Mouse (Mus musculus) heart, adult 2 months (tissue): ENCODE results near the gene Atf6. TPM values are rescaled to one million over a fixed set of nuclear protein-coding genes. Genes with fewer than 3 reads are reported as not detected.

ENCODE experiments used
- DNase-seq, 2 experiments: peaks; one replicate each; pipeline ENCODE4 v3.0.0; 2021
- H3K27ac ChIP-seq: fragments of 200-600 bp; 2 replicates; pipeline ENCODE4 v1.8.1; 2022
- H3K27me3 ChIP-seq: fragments of 200-500 bp; 2 replicates; pipeline ENCODE4 v1.6.1; 2012; ENCODE audit warnings: mild to moderate bottlenecking, low read length, inconsistent platforms, mixed read lengths; ENCODE audit not compliant: control insufficient read depth, insufficient read depth
- H3K36me3 ChIP-seq: fragments of 200-500 bp; 2 replicates; pipeline ENCODE4 v1.6.1; 2012; ENCODE audit warnings: low read length, inconsistent platforms; ENCODE audit not compliant: control insufficient read depth, insufficient read depth
- H3K4me1 ChIP-seq: fragments of 200-500 bp; 2 replicates; pipeline ENCODE4 v1.6.1; 2011; ENCODE audit warnings: low read length; ENCODE audit not compliant: control insufficient read depth, insufficient read depth
- H3K4me3 ChIP-seq: fragments of 200-600 bp; 2 replicates; pipeline ENCODE4 v1.8.1; 2022
- H3K79me2 ChIP-seq: fragments of 200-500 bp; replicated peaks from 2 replicates; pipeline ENCODE4 v1.6.1; 2012; ENCODE audit warnings: mild to moderate bottlenecking, inconsistent platforms, low read length, moderate library complexity, mixed read lengths; ENCODE audit not compliant: control insufficient read depth, insufficient read depth
- H3K9ac ChIP-seq: fragments of 200-500 bp; 2 replicates; pipeline ENCODE4 v1.6.1; 2012; ENCODE audit warnings: low read depth, mild to moderate bottlenecking, control low read depth, inconsistent platforms, low read length, mixed read lengths
- CTCF ChIP-seq: fragments of 200-600 bp; IDR thresholded peaks from 2 replicates; pipeline ENCODE4 v1.8.1; 2022; ENCODE audit warnings: antibody characterized with exemption, mild to moderate bottlenecking, moderate library complexity
- EP300 ChIP-seq: fragments of 200-500 bp; IDR thresholded peaks from 2 replicates; pipeline ENCODE4 v1.6.1; 2011; ENCODE audit warnings: low read depth, low read length, control low read depth; ENCODE audit not compliant: insufficient read depth
- POLR2A ChIP-seq: fragments of 200-500 bp; IDR thresholded peaks from 2 replicates; pipeline ENCODE4 v1.6.1; 2011; ENCODE audit warnings: mild to moderate bottlenecking, low read depth, low read length, control low read depth; ENCODE audit not compliant: insufficient read depth
- WGBS: fragments of 180-500 bp; shearing (Covaris S2); methylation state at CpG from one replicate; pipeline ENCODE4 v1.1.7; 2018; 5-methylcytosine and 5-hydroxymethylcytosine counted together
- intact Hi-C: fragments of 180-260 bp; cut with DNase I; formaldehyde crosslinking; loops from one replicate; pipeline ENCODE4 v1.15.1; 2025
- polyA plus RNA-seq: library from polyadenylated mRNA; depleted of rRNA; stranded (reverse); fragments of >200 nt; gene quantifications from 2 replicates; pipeline ENCODE4 v1.2.3, GENCODE M21; 2012
- total RNA-seq, 2 experiments: library from RNA; stranded (reverse); gene quantifications; 2 replicates each; pipeline ENCODE4 v1.2.3; 2021

The Atf6 gene
- total and polyA plus RNA-seq, 3 experiments = 22.0 to 82.3 (median 62.6) TPM

DNA sequence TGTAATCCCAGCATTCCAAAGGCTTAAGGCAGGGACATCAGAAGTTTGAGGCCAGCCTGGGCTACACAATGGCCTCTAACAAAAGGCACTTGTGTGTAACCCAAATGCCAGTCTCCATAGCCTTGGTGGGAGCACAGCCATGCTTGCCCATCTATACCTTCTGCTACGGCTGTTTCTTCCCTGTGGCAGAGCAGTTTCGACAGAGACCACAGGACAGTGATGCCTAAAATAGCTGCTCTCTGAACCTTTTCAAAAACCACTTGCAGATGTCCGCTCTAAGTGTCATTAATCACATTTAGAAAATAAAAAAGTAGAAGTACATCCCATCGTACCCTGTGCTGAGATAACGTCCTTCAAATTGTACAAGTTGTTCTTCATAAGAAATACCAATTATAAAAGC, 2.2 kb downstream of the Atf6 start:
- intact Hi-C loops = no loop called here
- 59% methylated on average over 5 of the region's 5 CpGs for WGBS
- no peak overlapping the region for H3K9ac ChIP-seq
- H3K4me3 ChIP-seq = no peak overlapping the region
- peaks cover 5% of the 10 kb centered on the region for H3K79me2 ChIP-seq
- H3K36me3 ChIP-seq = peaks cover 19% of the 10 kb centered on the region
- TF ChIP-seq CTCF = no peak
- TF ChIP-seq EP300 = no peak
- no peak for TF ChIP-seq POLR2A
- no peak for DNase-seq
- H3K4me1 ChIP-seq = peaks cover 7% of the 10 kb centered on the region
- H3K27ac ChIP-seq = peak overlapping the region; percentile 44; the same call in 1 of the 2 replicates
- no peaks in the 10 kb centered on the region for H3K27me3 ChIP-seq

DNA sequence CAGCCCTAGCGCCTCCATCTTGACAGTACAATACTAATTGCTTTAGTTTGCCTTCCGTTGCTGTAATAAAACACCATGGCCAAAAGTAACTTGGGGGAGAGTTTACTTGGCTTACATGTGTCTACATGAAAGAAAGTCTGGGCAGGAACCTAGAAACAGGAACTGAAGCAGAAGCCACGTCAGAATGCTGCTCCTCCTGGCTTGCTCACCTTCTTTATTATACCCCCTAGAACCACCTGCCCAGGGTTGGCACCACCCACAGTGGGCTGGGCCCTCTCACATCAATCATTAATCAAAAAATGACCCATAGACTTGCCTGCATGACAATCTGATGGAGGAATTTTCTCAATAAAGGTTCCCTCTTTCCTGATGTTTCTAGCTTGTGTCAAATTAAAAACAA, 2.8 kb downstream of the Atf6 start:
- Histone ChIP-seq H3K27ac (no peak overlapping the region), H3K36me3 (peaks cover 19% of the 10 kb centered on the region), H3K9ac (no peak overlapping the region), H3K4me1 (peaks cover 7% of the 10 kb centered on the region), H3K79me2 (peaks cover 6% of the 10 kb centered on the region), H3K4me3 (no peak overlapping the region), H3K27me3 (no peaks in the 10 kb centered on the region)
- DNase-seq = no peak
- TF ChIP-seq EP300 (no peak), POLR2A (no peak), CTCF (no peak)
- intact Hi-C loops = no loop called here
- 77% methylated on average over 3 of the region's 3 CpGs for WGBS

DNA sequence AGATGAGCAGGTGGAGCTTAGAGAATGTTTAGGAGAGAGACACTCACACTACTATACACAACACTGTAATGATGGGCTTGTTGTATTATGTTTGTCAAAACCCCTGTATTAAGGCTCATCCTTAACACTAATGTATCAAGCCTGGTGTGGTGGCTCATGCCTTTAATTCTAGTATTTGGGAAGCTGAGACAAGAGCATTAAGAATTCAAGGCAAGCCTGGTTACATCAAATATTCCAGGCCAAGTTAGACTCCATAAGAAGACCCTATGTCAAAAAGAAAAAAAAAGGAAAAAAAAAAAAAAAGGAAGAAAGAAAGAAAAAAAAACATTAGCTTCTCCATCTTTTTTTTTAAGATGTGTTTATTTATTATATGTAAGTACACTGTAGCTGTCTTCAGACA, 3.3 kb downstream of the Atf6 start:
- Histone ChIP-seq H3K27me3 (no peaks in the 10 kb centered on the region), H3K9ac (no peak overlapping the region), H3K4me3 (no peak overlapping the region), H3K36me3 (peaks cover 19% of the 10 kb centered on the region), H3K27ac (no peak overlapping the region), H3K4me1 (peaks cover 7% of the 10 kb centered on the region), H3K79me2 (peaks cover 7% of the 10 kb centered on the region)
- intact Hi-C loops = no loop called here
- TF ChIP-seq CTCF (no peak), POLR2A (no peak), EP300 (no peak)
- DNase-seq = no peak

DNA sequence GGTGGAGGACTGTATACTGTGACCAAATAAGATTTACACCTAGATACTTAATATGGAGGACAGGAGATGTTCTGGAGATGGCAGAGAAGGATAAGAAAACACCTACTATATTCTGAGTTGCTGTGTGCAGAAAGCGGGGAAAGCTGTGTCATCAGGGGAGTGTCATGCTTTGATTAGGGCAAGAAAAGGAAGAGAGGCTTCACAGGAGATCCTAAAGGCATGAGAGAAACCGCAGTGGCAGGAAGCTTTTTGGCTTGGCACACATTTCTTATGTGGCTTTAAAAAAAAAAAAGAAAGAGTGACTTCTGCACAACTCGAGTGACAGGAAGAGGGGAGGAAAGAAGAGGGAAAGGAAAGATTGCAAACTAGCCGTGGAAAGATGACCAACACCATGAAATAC, 4.5 kb downstream of the Atf6 start:
- 24% methylated on average over 4 of the region's 4 CpGs for WGBS
- H3K79me2 ChIP-seq = peaks cover 7% of the 10 kb centered on the region
- no peak overlapping the region for H3K9ac ChIP-seq
- H3K27me3 ChIP-seq = no peaks in the 10 kb centered on the region
- DNase-seq = no peak
- no peak overlapping the region for H3K27ac ChIP-seq
- intact Hi-C loops = no loop called here
- no peak overlapping the region for H3K4me3 ChIP-seq
- H3K36me3 ChIP-seq = peaks cover 19% of the 10 kb centered on the region
- TF ChIP-seq CTCF (no peak), EP300 (no peak), POLR2A (no peak)
- peaks cover 7% of the 10 kb centered on the region for H3K4me1 ChIP-seq

DNA sequence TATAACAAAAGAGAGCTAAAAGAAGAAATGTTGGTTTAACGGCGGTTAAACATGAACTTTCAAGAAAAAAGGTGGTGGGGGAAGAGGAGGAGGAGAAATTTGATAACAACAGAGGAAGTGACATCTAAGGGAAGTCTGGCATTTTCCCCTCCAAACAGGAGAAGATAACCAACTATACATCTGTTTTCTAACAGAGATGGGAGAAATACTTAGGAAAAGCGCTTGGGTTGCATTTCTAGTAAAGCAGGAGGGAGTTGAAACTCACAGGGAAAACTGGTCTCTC, 5.2 kb downstream of the Atf6 start:
- intact Hi-C loops = no loop called here
- no peak for DNase-seq
- no peak overlapping the region for H3K27ac ChIP-seq

DNA sequence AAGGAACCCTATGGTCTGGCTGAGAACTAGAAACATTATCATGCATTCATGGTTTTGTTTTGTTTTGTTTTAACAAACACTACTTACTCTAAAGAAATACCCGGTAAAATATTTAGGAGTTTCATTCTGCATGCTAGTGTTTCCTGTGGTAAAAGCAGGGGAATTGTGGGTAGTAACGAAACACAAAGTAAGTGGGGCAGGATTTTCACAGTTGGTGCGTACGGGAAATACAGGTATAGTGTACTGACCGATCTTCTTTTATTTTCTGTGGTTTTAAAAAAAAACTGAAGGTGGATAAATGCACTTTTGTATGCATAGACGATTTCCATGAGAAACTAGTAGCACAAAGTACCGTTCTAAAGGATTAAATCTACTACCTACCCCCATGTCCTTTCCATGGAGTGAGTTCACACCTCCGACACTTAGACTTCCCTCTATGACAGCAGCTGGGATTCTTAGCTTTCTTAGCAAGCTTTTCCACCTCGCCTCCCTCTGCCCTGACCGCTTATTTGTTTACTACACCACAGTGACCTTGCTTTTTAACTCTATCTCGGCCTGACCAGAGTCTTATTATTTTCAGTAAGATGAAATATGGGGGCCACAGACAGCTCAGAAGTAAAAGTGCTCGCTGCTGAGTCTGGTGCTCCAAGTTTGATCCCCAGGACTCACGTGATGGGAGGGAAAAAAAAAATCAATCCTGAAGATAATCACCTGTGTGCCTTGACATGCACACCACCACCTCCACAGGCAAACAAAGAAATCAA, 5.7 kb downstream of the Atf6 start:
- H3K27ac ChIP-seq = no peak overlapping the region
- no peak overlapping the region for H3K9ac ChIP-seq
- H3K79me2 ChIP-seq = peaks cover 7% of the 10 kb centered on the region
- intact Hi-C loops = no loop called here
- H3K27me3 ChIP-seq = no peaks in the 10 kb centered on the region
- H3K4me3 ChIP-seq = no peak overlapping the region
- TF ChIP-seq POLR2A (no peak), CTCF (no peak), EP300 (no peak)
- DNase-seq = no peak
- 58% methylated on average over 13 of the region's 13 CpGs for WGBS
- H3K4me1 ChIP-seq = peaks cover 7% of the 10 kb centered on the region
- peaks cover 19% of the 10 kb centered on the region for H3K36me3 ChIP-seq

More for the DNA sequence above, 5.2 kb downstream of the Atf6 start:
- H3K79me2 ChIP-seq = peaks cover 7% of the 10 kb centered on the region
- H3K36me3 ChIP-seq = peaks cover 19% of the 10 kb centered on the region
- H3K9ac ChIP-seq = no peak overlapping the region
- 41% methylated on average over 3 of the region's 3 CpGs for WGBS
- no peak overlapping the region for H3K4me3 ChIP-seq
- TF ChIP-seq POLR2A = no peak
- no peak for TF ChIP-seq EP300
- TF ChIP-seq CTCF = no peak
- no peaks in the 10 kb centered on the region for H3K27me3 ChIP-seq
- H3K4me1 ChIP-seq = peaks cover 7% of the 10 kb centered on the region
